Mouse (Mus musculus): ENCODE data around the gene Fam163b.

DNA sequence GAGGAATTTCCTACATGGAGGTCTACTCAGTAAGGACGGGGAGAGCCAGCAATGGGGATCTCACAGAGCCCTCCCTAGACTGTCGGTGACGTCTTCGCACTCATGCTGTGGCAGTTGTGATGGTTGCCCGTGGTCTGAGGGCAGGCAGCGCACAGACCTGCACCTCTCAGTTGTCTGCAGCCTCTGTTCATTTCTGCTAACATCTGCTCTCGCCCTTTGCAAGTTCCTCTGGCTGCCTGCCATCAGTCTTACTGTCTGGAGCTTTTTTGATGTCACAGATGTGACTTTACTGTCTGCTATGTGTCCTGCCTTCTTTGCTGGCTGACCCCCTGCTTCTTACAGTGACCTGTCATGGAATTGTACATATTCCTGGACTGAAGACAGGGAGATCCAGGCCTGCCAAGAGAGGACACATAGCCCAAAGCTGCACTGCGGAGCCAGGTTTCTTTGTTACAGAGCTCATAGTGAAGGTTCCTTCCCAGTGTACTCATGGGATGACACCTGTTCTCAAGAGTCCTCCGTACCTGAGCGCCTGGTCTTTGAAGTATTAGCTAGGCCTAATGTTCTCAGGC is 33.5 kb upstream of the Fam163b start:
- no peak for TF ChIP-seq CTCF (IDR thresholded peaks at IDR 0.05)
- no peak for TF ChIP-seq EP300 (IDR thresholded peaks at IDR 0.05; ENCODE audit: insufficient read depth, low read depth, low read length)

All from heart, adult 2 months (tissue).